Mouse (Mus musculus) ovary, adult 18-20 months (tissue): Measurements from ENCODE around the gene Mfsd7a.

Source experiments
- DNase-seq: peaks from one replicate; pipeline ENCODE4 v3.0.0; 2022; ENCODE audit warnings: low spot score, mixed read lengths

Gene Mfsd7a

DNA sequence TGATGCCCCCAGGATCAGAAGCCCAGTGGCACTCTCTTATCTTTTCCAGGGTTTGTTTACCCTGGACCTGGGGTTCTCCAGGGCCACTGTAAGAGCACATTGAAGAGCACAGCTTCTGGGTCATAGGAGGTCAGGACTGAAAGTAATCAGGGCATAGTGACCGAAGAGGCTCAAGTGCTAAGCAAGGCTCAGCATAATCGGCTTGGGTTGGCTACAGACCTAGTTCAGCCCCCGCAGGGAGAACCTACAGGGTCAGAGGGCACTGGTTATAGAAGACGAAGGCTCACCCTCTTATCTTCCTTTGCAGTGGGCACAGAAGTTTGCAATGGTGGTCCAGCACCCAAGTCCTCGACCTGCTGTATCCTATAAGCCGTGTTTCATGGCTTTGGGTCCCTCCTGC is 17.5 kb downstream of the Mfsd7a start:
- no peak for DNase-seq

DNA sequence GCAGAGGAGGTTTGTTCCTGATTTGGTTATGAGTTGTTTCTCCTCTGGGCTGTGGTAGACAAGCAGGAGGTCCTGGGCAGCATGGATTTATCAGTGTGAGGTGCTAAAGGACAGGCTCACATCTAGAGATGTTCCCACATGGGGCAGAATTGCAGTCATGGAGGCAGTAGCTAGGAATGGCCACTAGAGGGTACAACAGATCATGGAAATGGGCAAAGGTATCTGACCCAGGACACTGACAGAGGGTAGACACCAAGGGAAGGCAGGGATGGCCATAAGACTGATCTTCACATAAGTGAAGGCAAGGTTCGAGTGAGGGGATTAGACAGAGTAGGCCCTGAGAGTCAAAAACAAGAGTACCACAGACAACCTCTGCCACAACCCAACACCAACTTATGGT is 21.5 kb downstream of the Mfsd7a start:
- DNase-seq = no peak

DNA sequence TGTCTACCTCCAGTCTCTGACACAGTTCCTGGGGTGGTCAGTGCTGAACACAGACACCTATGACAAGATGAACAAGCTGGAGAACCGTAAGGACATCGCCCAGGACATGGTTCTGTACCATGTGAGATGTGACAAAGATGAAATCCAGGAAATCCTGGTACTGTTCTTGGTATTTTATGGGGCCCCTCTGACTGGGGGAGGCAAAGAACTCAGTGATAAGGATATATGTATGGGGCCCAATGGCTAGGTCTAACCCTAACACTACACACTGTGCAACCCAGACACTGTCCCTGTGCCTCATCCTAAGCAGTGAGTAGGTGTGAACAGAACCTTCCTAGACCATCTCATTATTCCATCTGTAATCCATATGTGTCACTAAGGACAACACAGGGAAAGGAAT is 25.3 kb downstream of the Mfsd7a start:
- no peak for DNase-seq

DNA sequence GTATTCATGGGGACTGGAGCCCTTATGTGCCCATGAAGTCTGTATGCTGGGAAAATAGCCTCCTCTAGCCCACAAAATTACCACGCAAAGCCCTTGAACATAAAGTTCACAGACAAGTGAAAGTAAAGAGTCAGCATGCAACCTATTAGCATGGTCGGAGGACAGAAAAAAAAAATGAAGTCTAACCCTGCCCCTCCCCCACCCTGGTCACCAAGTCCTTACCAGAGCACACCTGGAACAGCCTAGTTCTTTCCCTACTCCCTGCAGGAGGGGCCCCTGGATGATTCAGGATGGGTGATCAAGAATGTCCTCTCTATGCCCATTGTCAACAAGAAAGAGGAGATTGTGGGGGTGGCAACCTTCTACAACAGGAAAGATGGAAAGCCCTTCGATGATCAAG is 25.9 kb downstream of the Mfsd7a start:
- DNase-seq = no peak

DNA sequence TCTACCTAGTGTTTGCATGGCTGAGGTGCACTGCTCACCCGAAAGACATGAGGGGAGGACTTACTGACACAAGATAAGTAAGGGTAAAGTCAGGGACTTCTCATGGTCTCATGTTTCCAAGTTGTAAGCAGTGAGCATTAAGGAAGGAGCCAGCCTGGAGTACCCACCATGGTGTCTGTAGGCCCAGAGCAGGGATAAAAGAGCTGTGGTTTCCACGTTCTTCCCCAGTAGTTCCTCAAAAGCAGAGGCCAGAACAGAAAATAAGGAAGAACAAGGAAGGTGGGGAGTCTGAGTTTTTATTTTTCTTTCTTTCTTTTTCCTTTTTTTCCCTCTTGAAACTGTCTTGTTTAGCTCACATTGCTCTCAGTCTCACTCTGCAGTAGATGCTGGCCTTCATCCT is 34.0 kb downstream of the Mfsd7a start:
- DNase-seq = no peak

DNA sequence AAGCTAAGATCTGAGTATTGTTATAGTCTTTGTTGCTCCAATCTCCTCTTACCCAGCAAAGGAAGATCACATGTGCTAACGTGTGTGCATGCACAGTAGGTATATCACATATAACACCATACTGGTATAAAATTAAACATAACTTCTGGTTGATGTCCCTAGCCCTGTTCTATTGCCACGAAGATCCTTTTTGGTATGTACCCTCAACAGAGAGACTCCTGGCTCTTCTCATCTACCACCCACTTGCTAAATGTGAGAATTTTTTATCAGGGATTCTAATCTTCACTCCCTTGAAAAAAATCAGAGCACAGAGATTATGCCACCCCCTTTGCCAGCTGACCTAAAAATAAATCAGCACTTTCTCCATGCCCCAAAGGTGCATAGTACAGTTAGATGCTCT is 41.7 kb downstream of the Mfsd7a start:
- DNase-seq = no peak

DNA sequence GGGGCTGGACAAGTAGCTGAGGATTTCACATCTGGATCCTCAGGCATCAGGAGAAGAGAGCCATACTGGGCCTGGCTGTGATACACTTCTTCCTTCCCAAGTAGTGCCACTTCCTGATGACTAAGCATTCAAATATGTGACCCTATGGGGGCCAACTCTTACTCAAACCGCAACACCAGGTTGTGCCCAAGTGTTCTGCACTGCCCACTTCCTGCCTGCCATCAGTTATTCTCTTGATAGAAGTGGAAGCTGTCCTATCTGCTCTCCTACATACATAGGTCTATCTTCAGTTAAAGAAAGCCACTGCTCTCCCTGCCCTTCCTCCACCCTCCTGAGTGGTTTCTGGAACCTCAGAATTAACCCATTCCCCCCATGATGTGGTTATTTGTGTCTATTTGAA is 43.2 kb downstream of the Mfsd7a start:
- DNase-seq = no peak

DNA sequence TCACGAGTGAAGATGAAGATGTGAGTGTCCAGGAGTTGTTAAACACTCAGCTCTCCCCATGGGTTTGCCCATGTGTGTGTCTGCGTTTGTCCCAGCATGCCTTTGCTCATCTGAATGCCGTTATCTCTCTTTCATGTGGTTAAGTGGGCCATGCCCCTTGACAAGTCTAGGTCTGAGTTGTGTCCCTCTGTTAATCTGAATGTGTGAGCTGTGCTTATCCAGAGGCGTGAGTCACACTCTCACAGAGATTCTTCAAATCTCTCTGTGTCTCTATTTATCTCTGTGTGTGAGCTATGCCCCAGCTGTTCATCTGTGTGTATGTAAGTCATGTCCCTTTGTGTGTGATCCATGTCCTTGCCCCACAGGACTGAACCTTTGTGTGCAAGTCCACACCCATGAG is 45.2 kb downstream of the Mfsd7a start:
- no peak for DNase-seq
